Mouse (Mus musculus) spleen, postnatal 14 days (tissue): Measurements from ENCODE around the gene Mrps6.
A peak's percentile ranks its signal among the peaks of the same experiment; 100 is the strongest.

Experiments used
- DNase-seq, 2 experiments: peaks; one replicate each; pipeline ENCODE4 v3.0.0; 2021 to 2022; ENCODE audit warnings: low spot score in 2 of 2

Gene Mrps6

DNA sequence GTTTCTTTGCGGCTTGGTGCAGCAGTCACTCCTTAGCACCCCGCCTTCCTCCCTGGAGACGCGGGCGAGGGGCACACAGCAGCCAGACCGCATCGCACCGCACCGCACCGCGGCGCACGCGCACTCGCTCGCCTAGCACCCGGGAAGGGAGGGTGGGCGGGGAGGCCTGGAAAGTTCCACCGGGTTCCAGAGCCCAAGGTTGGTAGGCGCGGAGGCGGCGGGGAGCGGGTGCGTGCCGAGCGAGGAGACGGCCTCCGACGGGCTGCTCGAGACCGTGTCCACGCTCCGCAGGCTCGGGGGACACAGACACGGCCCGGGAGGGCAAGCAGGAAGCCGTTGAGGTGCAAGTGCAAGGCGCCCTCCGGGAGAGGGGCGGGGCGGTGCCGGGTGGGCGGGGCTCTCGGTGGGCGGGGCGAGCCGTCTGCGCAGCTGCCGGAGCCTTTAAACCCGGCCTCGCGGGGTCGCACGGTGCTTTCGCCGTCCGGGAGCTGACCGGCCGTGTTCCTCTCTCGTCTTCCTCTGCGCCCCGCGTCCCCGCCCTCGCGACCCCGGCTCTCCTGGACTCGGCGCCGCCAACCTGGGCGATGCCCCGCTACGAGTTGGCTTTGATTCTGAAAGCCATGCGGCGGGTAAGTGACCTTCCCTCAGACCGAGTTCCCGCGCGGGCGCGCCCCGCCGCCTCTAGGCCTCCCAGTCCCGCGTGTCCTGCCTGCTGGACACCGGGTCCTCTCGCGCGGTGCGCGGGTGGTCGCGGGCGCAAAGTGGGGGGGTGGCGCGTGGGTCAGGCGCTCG lies at the start of gene Mrps6, which contains the start of the genes Gm49711 and Slc5a3:
Gene Mrps6, plus strand, starts transcription at position 419 of the 792 bp plus-strand sequence.
Gene Gm49711, plus strand, starts transcription at position 465 of the 792 bp plus-strand sequence.
Gene Slc5a3, plus strand, starts transcription at position 471 of the 792 bp plus-strand sequence.
- DNase-seq, result peak; percentile 69 to 71

DNA sequence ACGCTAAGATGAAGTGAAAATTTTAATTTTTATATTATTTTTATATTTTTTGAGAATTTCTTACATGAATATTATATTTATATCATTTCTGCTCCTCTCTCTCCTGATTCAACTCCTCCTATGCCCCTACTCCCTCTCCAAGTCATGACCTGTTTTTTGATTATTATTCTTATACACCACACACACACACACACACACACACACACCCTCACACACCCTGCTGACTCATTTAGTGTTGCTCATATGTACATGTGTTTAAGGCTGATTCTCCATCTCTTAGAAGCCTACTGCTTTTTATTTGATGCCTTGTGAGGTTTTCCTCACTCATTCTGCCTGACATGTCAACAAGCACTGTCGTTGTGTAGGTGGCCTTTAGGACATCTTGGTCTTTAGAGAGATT lies 48.5 kb upstream of the Mrps6 start:
- DNase-seq, result no peak

DNA sequence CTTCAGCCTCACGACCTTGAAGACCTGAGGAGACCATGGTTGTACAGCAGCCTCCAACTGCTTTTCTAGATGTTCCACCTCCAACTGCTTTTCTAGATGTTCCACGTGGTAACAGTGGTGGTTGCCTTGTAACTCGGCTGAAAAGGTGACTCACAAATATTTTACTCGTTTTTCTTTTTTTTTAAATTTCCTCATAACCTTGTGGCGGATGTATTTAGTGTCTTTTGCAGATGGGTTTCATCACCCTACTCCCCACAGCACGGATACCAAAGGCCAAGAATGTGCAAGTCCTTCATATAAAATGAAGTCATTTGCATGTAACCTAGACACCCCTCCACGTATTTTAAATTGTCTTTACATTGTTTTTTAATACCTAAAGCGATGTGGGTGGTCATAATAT lies 41.3 kb upstream of the Mrps6 start:
- no peak for DNase-seq

DNA sequence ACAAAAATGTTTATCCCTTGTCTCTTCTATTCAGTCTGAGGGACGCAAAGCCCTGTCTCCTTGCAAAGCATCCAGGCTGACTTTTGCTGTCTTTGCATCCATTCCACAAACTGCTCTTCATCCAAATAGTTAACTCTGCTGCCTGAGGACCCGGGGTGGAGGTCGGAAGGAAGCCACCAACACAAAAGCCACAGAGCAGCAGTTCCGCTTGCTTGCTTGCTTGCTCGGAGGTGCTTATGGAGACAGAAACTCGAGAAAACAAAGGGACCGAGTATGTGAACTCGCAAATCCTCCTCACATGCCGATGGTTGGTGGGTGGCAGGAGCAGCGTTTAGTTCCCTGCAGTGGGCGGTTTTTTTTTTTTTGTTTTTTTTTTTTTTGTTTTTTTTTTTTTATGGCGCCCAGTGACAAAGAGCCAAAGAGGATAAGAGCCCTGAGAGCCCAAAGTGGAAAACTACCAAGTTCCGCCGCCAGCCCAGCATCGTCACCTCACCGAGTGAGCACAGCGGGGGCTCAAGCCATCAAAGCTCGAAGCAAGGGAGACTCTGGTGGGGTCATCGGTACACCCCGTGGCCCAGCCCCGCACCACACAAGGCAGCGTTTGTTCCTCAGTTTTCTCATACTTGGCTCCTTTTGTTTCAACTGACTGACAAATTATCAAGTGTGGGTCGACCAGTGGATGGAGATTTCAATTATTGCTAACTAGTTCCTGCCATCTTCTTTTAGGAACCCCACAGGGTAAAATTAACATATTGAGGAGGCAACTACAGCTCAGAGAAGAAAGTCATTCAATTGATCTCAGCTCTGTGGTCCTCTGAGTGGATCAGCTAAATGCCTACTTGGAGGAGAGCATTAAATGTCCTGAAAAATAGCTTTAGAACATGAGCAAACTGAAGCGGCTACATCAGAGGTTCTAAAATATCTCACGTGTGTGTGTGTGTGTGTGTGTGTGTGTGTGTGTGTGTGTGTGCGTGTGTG lies 38.6 kb upstream of the Mrps6 start:
- peak in 1 of 2 experiments; percentile 11 for DNase-seq

DNA sequence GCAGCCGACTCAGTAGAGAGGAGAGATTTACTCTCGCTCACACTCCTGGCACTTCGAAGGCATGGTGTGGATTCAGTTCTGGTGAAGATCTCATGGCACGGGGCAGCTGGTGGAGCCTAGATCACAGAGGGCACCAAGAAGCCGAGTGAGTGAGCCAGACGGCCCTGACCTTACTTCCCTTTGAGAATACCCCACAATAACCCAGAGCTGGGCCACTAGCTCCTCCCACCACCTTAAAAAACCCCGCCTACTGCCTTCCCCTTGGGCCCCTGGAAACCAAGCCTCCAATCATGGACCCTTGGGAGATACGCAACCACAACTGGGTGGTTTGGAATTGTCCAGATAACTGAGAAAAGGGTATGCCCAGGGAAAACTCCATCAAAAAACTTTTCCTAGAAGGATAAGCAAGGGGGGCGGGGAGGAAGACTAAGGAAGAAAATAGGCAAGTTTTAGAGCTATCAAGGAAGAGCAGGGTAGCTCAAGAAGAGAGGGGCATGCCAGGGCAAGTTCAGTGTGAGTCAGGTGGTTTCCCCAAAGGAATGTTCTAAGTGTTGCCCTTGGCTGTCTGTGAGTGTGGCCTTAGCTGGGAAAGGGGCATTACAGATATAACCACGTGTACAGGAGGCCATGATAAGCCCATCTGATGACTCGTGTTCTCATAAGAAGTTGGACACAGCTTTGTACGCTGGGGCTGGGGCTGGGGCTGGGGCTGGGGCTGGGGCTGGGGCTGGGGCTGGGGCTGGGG lies 36.2 kb upstream of the Mrps6 start:
- DNase-seq, result no peak

DNA sequence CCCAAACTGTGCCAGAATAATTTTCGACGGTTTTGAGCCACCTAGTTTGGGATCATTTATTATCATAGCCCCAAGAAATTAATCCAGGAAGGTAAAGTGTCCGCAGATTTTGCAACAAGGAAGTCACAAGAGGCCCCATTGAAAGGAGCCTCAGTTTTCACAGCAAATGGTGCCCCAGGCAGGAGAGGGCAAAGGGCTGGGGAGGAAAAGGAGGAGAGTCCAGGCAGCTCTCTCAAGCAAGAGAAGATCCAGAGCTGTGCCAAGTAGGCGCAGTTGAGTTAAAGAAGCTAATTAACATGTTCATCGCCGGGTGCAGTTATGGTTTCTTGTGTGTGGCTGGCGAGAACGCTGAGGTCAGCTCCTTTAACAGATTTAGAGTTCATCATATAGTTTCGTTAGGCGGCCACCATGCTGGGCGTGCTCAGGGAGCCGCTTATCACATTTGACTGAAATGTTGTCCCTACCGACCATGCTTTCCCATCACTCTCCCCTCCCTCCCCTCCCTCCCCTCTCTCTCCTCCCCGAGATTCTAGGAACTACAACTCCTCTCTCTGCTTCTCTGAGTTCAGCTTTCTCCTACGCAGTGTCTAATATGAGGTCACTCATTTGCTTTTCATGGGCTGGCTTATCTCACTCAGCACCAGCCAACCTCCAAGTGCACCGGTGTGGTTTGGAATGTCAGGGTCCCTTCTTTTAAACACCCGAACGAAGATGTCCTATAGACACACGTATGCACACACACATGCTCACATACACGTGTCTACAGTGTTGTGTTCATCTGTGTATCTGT lies 35.4 kb upstream of the Mrps6 start:
- no peak for DNase-seq

DNA sequence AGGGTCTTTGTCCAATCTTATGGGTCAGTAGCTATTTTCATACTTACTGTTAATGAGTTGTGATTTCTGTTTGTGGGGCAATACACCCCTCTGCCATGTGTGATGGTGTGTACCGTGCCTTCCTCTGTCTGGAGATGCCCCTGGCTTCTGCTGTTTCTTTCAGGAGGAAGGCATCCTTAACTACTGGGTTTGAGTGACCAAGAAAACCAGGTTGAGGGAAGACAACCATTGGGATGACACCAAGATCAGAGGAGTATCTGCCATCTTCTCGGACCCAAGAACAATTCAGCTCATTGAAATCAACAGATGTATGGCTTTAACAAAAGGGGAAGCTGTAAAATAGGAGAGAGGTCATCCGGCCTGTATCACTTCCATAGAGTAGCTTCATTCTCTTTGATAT lies 24.8 kb upstream of the Mrps6 start:
- no peak for DNase-seq

DNA sequence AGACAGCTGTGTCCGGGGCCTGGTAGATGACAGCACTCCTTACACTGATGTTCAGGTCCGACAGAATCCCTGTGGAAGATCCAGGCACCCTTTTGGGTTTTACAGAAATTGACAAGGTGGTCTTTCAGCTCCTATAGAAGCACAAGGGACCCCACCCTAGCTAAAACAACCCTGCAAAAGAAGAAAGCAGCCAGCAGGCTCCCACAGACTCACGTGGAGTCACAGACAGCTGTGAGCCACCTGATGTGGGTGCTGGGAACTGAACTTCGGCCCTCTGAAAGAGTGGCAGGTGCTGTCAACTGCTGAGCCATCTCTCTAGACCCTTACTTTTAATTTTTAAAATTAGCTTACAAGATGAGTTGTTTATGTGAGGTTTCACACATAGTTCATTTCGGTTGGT lies 23.4 kb upstream of the Mrps6 start:
- no peak for DNase-seq

DNA sequence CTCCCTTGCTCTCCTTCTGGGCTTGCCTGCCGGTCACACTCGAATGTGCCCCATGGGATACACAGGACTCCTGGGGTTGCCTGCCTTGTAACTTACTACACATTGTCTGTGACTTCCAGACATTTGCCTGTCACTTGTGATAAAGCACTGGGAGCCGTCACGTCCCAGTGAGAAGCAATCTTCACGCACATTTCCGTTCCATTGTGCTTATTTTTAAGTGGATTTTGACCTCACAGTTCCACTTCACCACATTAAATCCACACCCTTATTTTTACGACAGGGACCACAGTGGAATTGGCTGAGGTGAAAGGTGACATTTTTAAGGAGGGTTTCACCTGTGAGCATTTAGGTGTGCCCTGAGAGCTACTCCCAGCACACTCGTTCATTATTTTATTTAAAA lies 21.4 kb upstream of the Mrps6 start:
- DNase-seq, result no peak

DNA sequence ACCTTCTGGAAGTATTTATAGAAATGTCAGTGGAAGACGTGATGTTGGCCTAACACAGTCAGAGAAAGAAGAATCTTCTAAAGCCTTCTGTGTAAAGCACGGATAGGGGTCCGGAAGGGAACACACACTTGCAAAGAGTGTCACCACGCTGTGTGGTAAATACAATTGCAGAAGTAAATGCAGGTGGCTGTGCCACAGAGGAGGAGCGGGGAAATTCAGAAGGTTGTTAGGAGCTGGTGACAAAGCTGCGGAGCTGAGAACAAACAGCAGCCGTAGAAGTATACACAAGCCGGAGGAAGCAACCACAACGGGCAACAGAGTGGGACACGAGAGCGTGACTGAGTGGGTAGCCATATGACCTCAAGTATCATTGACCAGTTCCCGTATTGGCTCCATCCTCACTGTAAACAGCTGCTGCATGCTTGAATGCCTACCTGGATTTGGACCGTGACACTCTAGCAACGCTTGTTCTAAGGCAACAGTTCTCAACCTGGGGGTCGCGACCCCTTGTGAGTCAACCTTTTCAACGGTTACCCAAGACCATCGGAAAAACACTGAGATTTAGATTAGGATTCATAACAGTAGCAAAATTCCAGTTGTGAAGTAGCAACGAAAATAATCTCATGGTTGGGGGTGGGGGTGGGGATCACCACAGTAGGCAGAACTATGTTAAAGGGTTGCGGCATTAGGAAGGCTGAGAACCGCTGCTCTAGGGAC lies 20.0 kb upstream of the Mrps6 start:
- no peak for DNase-seq

DNA sequence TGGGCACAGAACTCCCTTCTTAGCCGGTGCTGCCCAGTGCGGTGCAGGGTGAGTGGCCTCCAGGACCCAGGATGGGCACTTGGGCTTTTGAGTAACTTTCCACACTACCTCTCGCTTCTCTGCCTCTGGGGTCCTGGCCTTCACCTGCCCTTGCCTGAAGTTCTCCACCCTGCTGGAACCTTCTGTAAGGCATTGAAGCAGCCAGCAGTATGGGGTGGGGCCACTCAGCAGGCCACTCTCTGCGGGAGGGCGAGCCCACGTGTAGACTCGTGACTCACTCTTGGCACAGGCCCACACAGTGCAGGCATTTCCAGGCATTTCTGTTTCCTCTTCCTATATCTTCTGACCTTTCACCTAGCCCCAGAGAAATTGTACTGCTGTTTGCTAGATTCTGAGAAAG lies 18.6 kb upstream of the Mrps6 start:
- DNase-seq, result no peak

DNA sequence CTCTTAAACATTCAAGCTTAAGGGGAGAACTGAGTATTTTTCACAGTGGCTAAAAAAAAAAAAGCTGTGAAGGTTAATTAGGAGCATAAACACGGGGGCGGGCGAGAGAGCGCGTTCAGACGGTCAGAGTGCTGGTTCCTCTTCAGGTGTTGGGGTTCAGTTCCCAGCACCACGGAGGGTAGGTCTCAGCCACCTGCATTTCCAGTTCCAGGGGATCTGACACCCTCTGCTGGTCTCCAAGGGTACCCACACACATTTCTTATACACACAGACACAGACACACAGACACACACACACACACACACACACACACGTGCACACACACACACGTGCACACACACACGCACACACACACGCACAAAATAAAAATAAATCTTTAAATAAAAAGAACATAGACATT lies 18.1 kb upstream of the Mrps6 start:
- no peak for DNase-seq

DNA sequence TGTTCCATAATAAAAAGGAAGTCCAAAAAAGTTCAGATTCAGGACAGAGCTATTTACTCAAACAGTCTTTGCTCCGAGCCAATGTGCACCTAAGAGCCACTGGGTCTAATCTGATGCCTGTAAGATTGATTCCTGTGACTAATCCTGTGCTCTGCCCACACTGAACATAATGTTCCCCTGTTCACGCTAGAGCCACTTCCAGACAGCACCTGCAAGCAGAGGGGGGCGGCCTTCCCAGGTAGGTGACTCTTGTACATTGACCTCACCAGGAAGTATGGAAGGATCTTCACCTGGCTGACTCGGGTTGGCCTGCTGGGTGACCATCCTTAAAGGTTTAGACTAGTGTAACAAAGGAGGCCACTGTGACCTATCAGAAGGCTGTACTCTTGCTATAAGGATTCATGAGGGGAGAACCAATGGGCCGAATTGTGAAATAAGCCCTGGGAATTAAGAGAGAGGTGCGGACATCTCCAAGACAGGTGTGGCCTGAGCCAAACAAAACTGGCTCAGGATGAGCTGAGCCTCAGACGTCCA lies 6.2 kb upstream of the Mrps6 start:
- no peak for DNase-seq

DNA sequence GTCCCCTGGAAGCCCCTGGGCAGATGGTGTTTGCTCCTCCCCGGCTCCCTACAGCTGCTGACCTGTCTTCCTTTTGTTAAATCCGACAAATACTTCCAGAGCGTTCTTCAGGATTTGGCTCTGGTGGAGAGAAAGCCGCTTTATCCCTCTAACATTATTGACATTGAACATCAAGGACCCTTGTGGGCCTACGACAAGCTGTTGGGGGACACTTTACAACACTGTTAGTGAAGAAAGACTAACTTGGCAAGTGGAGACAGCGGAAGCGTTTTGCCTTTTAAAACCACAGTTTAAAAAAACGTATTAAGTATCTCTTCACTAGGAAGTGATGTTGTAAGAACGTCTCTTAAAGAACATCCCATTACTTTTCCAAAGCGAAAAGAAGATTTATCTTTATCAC lies 5.5 kb upstream of the Mrps6 start:
- no peak for DNase-seq

DNA sequence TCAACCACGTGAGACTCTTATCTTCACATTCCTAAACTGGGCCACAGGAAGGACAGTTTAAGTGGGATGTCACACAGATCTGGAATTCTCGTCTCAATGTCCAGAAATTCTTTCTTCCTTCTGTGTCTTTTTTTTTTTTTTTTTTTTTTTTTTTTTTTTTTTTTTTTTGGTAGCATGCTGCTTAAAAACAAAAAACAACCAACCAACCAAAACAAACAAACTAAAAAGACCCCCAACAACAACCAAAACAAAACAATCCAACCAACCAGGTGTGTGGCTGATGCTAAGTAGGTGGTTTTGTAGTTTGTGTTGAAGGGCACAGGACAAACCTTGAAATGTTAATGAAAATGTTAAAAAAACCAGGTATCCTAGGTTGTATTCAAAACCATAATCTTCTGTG lies 1.4 kb upstream of the Mrps6 start:
- no peak for DNase-seq

DNA sequence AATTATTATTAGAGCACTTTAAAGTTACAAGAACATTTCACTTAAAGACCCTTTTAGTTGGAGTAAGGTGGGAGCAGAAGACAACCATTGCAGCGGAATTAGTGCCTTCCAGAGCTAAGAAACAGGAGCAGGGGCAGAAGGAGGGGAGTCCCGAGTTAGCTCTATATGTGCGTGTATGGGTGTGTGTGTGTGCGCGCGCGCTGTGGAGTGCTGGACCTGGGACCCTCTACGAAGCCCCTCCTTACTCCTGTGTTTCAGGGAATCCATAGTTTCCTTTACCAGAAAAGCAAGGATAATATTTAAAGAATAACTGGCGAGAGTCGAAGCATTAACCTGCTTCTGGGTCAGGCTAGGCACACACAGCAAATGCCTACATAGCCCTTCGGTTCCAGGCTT lies 616 bp upstream of the Mrps6 start:
- DNase-seq, result no peak

DNA sequence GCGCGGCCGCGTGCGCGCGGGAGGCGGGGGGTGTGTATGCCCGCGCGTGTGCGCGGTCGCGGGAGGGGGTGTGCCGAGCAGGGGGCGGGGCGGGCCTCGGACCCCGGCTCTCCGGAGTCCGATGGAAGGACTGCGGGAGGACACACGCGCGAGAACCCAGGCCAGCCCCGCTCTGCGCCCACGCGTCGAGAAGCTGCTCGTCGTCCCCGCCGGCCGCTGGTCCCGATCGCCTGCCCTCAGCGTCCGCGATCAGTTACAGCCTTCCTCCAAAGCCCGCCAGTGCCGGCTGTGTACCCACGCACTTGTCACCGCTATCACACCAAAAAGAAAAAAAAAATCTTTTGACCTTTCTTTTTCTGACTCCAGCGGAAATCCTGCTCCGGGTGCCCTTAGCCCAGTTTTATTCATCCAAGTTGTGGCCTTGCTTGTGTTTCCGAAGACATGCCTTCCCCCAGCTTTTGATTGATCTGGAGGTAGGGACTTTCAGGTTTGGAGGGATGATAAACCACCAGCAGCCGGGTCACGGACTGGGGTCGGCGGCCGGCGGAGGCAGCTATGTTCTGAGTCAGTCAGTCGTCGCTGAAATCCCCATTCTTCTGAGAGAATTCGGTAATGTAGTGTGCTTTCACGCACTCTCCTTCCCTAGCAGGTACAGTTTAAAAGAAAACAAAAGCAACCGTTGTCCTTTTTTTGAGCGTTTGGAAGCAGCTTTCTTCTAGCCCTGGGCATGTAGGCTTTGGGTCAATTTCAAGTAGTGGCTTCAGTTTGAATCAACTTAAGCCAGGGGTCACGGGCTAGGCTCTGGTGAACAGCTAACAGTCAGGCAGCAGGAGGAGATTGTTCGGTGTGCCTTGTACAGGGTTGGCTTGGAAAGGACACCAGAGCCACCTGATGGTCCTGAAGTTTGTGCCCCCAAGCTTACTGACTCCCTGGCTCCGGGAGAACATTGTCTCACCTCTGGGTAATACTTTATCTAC lies 862 bp downstream of the Mrps6 start:
- peak in 1 of 2 experiments; percentile 5 for DNase-seq

DNA sequence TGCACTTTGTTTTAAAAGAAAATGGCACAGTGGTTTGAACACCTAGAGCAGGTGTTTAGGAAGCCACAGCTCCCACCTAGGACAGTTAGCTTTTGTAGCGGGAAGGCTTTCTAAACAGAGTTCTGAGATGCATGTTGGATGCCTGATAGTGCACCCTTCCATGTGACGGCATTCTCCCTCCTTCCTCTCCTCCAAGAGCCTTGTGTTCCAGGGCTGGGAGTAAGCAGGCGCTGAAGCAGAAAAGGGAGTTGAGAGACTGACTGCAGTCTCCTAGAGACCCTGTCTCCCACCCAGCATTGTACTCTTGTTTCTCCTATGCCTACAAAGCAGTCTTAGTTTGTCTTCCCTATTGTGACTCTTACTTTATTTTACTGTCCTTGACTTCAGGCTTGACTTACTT lies 2.1 kb downstream of the Mrps6 start:
- DNase-seq, result no peak

DNA sequence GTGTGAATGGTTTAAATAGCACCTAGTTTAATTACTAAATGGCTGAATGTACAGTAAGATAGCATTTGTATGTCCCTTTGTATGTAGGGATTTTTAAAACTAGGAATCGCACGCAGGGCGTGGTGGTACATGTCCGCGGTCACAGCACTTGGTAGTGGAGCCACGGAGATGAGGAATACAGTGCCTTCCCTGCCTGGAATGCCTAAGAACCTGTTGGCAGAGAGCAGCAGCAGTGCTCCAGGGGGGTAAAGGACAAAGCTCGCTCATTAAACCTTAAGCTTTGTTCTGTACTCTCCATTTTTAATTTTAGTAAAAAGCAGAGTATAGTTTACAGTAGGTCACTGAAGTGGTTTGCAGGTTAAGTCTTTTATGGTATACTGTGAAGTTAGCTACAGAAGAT lies 3.5 kb downstream of the Mrps6 start:
- no peak for DNase-seq
